Mouse (Mus musculus): ENCODE measurements around the gene Paip2b. TPM values are rescaled to one million over a fixed set of nuclear protein-coding genes. Genes with fewer than 3 reads are reported as not detected.

Gene Paip2b
- total RNA-seq, 2 experiments from 2014 or later = 47.7 to 61.7 TPM

- Histone ChIP-seq H3K27ac (no peak overlapping the region), H3K4me3 (no peak overlapping the region)
- no peak for TF ChIP-seq CTCF (IDR thresholded peaks at IDR 0.05)
- intact Hi-C loops (cut with DNase I) = no loop called here
- no peak for DNase-seq (ENCODE audit: extremely low spot score in 1 of 2, low spot score in 2 of 2)
Observed at GRCm38 (mm10) chr6:83768485-83768884, 63.1 kb downstream of the Paip2b start.

DNA sequence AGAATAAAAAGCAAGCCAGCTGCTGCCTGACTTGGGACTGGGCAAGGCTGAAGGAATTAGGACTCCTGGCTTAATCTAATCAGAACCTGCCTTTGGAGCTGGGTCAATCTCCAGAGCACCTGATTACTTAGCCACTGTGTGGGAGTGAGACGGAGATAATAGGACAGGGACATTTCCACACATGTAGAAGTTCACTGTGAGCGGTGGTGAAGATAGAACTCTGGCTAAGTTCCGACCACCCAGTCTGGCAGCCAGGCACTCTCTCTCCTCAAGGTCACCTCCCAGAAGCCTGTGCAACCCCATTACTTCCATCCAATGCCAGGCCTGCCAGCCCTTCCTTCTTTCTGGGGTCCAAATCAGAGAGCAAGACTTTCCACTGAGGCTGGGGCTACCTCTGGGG, 64.6 kb downstream of the Paip2b start:
- intact Hi-C loops (cut with DNase I) = no loop called here
- DNase-seq (ENCODE audit: extremely low spot score in 1 of 2, low spot score in 2 of 2) = no peak

DNA sequence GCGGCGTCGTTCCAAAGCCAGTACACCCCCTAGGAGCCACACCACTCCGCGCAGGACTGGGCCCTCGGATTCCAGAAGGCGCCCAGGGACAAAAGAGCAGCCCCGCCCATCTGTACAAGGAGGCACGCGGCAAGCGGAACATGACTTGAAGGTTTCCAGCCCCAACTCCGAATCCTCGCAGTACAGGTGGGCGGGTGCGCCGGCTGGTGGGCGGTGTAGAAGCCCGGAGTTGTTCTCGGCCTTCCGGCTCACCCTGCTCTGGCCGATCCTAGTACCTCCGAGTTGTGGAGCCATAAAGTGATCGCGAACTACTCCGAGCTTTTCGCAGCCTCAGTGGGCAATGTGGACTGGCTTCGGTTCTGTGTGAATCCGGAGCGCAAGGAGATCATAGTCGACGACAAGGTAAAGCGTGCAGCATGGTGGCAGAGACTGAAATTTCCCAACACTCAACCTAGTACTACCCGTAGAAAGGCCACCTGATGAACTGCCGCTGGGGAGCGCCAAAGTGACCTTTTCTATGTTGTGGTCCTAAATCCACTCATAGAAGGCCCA, 68.6 kb downstream of the Paip2b start:
- DNase-seq (ENCODE audit: extremely low spot score in 1 of 2, low spot score in 2 of 2) = no peak
- H3K27ac ChIP-seq = no peak overlapping the region
- intact Hi-C loops (cut with DNase I) = no loop called here

More for the DNA sequence above, 64.6 kb downstream of the Paip2b start:
- no peak overlapping the region for H3K27ac ChIP-seq
- no peak overlapping the region for H3K4me3 ChIP-seq
- TF ChIP-seq CTCF (IDR thresholded peaks at IDR 0.05) = no peak

DNA sequence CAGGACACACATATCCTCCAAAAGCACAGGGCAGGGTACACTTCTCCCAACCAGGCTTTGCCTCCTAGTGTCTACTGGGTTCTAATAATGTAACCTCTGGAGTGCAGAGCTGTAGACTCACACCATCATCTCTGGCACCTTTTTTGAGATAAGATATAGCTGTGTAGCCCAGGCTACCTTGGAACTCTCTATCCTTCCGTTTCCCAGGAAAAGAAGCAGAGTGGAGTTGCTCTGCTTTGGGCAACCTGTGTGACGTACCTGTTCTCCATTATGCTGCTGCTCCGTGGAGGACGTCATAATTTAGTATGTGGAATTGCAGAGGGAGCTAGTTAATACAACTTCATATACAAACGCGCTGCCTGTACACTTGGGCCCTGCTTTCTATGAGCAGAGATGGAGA, 69.2 kb downstream of the Paip2b start, which contains the start of gene Ankrd53:
Gene Ankrd53 (plus strand): TSS at position 301 of the 400 bp plus-strand sequence.
- no peak for TF ChIP-seq CTCF (IDR thresholded peaks at IDR 0.05)
- Histone ChIP-seq H3K4me3 (no peak within 1 kb of the TSS), H3K27ac (no peak within 1 kb of the TSS)
- DNase-seq (ENCODE audit: extremely low spot score in 1 of 2, low spot score in 2 of 2) = no peak
- intact Hi-C loops (cut with DNase I) = no loop called here

More for the DNA sequence above, 68.6 kb downstream of the Paip2b start:
- no peak; the same call in 1 of the 2 replicates for TF ChIP-seq CTCF (IDR thresholded peaks at IDR 0.05)
- no peak overlapping the region for H3K4me3 ChIP-seq

- no peak overlapping the region for H3K4me3 ChIP-seq
- intact Hi-C loops (cut with DNase I) = no loop called here
- H3K27ac ChIP-seq = no peak overlapping the region
- no peak for DNase-seq (ENCODE audit: extremely low spot score in 1 of 2, low spot score in 2 of 2)
- TF ChIP-seq CTCF (IDR thresholded peaks at IDR 0.05) = no peak
Observed at GRCm38 (mm10) chr6:83756051-83756450, 75.5 kb downstream of the Paip2b start.

Other genes starting within 250 kb of the Paip2b start
- not detected for gene Clec4f, start 175.6 kb downstream of the Paip2b start, total RNA-seq (2021)
- gene Cd207, start 153.9 kb downstream of the Paip2b start, total RNA-seq (2021) = not detected
- not detected for gene Vax2, start 120.5 kb downstream of the Paip2b start, total RNA-seq (2021)
- gene Atp6v1b1, start 88.8 kb downstream of the Paip2b start, total RNA-seq (2021) = under 1 TPM in 1 of 2 experiments, not detected in 1; 0.20 TPM
- not detected for gene Ankrd53, start 69.1 kb downstream of the Paip2b start, total RNA-seq (2021)
- 10 to 100 TPM; 49.1 to 53.9 TPM for gene Tex261, start 55.9 kb downstream of the Paip2b start, total RNA-seq (2021)
- 10 to 100 TPM; 48.2 to 50.3 TPM for gene Nagk, start 36.8 kb downstream of the Paip2b start, total RNA-seq (2021)
- gene Zfp638, start 35.4 kb upstream of the Paip2b start, total RNA-seq (2021) = 100 to 1,000 TPM; 132 to 134 TPM
- 1 to 10 TPM; 3.5 to 5.8 TPM for gene Dysf, start 176.8 kb upstream of the Paip2b start, total RNA-seq (2021)